Mouse (Mus musculus) hindbrain, embryonic 11.5 days (tissue): ENCODE data around the gene Mybph. TPM values are rescaled to one million over a fixed set of nuclear protein-coding genes. Genes with fewer than 3 reads are reported as not detected.

Source experiments
- polyA plus RNA-seq: library from polyadenylated mRNA; unstranded; fragments of >200 nt; fragmentation: Nextera tagmentation; extraction: Ambion mirVana; gene quantifications from 2 replicates; pipeline ENCODE4 v1.2.1, GENCODE M21; 2014

The Mybph gene
- polyA plus RNA-seq, 1 experiment from 2014 or later = 1.4 TPM

Other genes starting within 250 kb of the Mybph start
- gene Fmod, start 156.2 kb upstream of the Mybph start, polyA plus RNA-seq = 7.0 and 10.1 TPM in 2 replicates
- 107 and 108 TPM in 2 replicates for gene Btg2, start 114.3 kb upstream of the Mybph start, polyA plus RNA-seq
- not detected in 2 replicates for gene Chit1, start 82.2 kb upstream of the Mybph start, polyA plus RNA-seq
- gene Chil1, start 11.3 kb upstream of the Mybph start, polyA plus RNA-seq = 1.1 and 2.0 TPM in 2 replicates
- gene Adora1, start 42.0 kb downstream of the Mybph start, polyA plus RNA-seq = 0.24 and 0.25 TPM in 2 replicates
- 5.5 and 12.2 TPM in 2 replicates for gene Myog, start 96.5 kb downstream of the Mybph start, polyA plus RNA-seq
- gene Ppfia4, start 139.5 kb downstream of the Mybph start, polyA plus RNA-seq = 1.9 and 2.1 TPM in 2 replicates
- gene Tmem183a, start 168.5 kb downstream of the Mybph start, polyA plus RNA-seq = 126 and 128 TPM in 2 replicates
- gene 4933406M09Rik, start 192.5 kb downstream of the Mybph start, polyA plus RNA-seq = not detected in 2 replicates
- gene Cyb5r1, start 212.1 kb downstream of the Mybph start, polyA plus RNA-seq = 26.1 and 26.7 TPM in 2 replicates
- gene Adipor1, start 221.9 kb downstream of the Mybph start, polyA plus RNA-seq = 77.7 and 81.7 TPM in 2 replicates